Mouse (Mus musculus) ES-E14 (cell line): Measurements from ENCODE around the gene Clic4. TPM values are rescaled to one million over a fixed set of nuclear protein-coding genes. Genes with fewer than 3 reads are reported as not detected.

ENCODE experiments used
- DNase-seq: peaks from one replicate; pipeline ENCODE4 v3.0.0-alpha.2; 2013; ENCODE audit warnings: low read depth, low spot score
- H3K27ac ChIP-seq: 2 replicates; pipeline ENCODE4 v1.5.1; 2012; ENCODE audit warnings: low read depth, mild to moderate bottlenecking, low read length, moderate library complexity, mixed read lengths; ENCODE audit not compliant: poor library complexity, insufficient read depth, severe bottlenecking
- H3K36me3 ChIP-seq: 2 replicates; pipeline ENCODE4 v1.6.1; 2012; ENCODE audit warnings: mild to moderate bottlenecking, low read length, moderate library complexity, mixed read lengths; ENCODE audit not compliant: control insufficient read depth, poor library complexity, insufficient read depth, severe bottlenecking
- H3K4me1 ChIP-seq, 2 experiments: fragments of 150-350 bp in 1 of 2; sonication (generic) in 1 of 2; 2 replicates each; pipeline ENCODE4 v1.6.1; 2012; ENCODE audit warnings: low read length in 2 of 2, mild to moderate bottlenecking in 1 of 2, mixed read lengths in 1 of 2; ENCODE audit not compliant: control insufficient read depth in 2 of 2, insufficient read depth in 2 of 2, poor library complexity in 1 of 2
- H3K4me3 ChIP-seq, 2 experiments: fragments of 150-350 bp in 1 of 2; sonication (generic) in 1 of 2; 2 replicates each; pipeline ENCODE4 v1.5.1; 2012; ENCODE audit warnings: low read length in 2 of 2, low read depth in 1 of 2, mild to moderate bottlenecking in 1 of 2, mixed read lengths in 1 of 2; ENCODE audit not compliant: insufficient read depth in 1 of 2, poor library complexity in 1 of 2, severe bottlenecking in 1 of 2
- H3K9ac ChIP-seq: 2 replicates; pipeline ENCODE4 v1.6.1; 2012; ENCODE audit warnings: low read depth, mild to moderate bottlenecking, low read length, mixed read lengths; ENCODE audit not compliant: poor library complexity, insufficient read depth, severe bottlenecking
- H3K9me3 ChIP-seq: fragments of 150-350 bp; sonication (generic); 2 replicates; pipeline ENCODE4 v1.6.1; 2012; ENCODE audit warnings: low read depth, mild to moderate bottlenecking, low read length; ENCODE audit not compliant: control insufficient read depth, insufficient read depth
- CHD2 ChIP-seq: IDR thresholded peaks from 2 replicates; pipeline ENCODE4 v1.6.1; 2014; ENCODE audit warnings: mild to moderate bottlenecking, low read depth, low read length, inconsistent platforms
- HCFC1 ChIP-seq: IDR thresholded peaks from 2 replicates; pipeline ENCODE4 v1.6.1; 2012; ENCODE audit warnings: low read length, inconsistent platforms, borderline replicate concordance; ENCODE audit not compliant: insufficient read depth
- MAFK ChIP-seq: IDR thresholded peaks from 2 replicates; pipeline ENCODE4 v1.6.1; 2014; ENCODE audit warnings: mild to moderate bottlenecking, low read depth, low read length, inconsistent platforms; ENCODE audit not compliant: insufficient read depth
- ZC3H11A ChIP-seq: IDR thresholded peaks from 2 replicates; pipeline ENCODE4 v1.6.1; 2012; ENCODE audit warnings: low read depth, mild to moderate bottlenecking, inconsistent platforms, low read length, borderline replicate concordance
- ZNF384 ChIP-seq: IDR thresholded peaks from 2 replicates; pipeline ENCODE4 v1.6.1; 2012; ENCODE audit warnings: low read depth, low read length, inconsistent platforms
- in situ Hi-C, 2 experiments: fragments of 600-800 bp; cut with MboI; formaldehyde crosslinking; loops; one replicate each; pipeline ENCODE4 v1.15.1; 2025; ENCODE audit warnings: low sequenced_read_pairs in 2 of 2, inconsistent platforms in 1 of 2; ENCODE audit not compliant: unreplicated experiment in 2 of 2
- total RNA-seq: library from RNA; depleted of rRNA; stranded (reverse); fragments of 300-350 nt; gene quantifications from 2 replicates; pipeline ENCODE4 v1.2.3, GENCODE M21; 2012

The Clic4 gene
- total RNA-seq, 1 experiment, result 69.3 TPM

GRCm38 (mm10) chr4:135267521-135267920, 5.1 kb downstream of the Clic4 start:
- in situ Hi-C loops, result no loop called here

DNA sequence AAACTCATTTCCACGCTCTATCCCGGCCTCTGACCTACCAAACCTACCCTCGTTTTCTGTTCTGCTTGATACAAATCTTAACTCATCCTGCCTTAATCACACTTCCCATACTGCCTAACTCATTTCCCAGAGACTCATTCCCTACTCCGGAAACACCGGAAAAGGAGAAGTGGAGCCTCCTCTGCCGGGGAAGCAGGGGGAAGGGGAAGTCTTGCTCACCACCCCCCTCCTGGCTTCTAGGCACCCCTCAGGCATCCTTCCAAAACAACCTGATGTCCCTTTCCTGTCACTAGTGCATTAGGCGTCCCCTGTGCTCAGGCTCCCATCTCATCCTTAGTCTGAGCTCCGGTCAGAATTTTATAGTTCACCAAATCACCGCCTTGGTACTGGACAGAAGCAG, 5.6 kb downstream of the Clic4 start:
- Histone ChIP-seq H3K27ac (no peak overlapping the region), H3K36me3 (peaks cover 14% of the 10 kb centered on the region; the same call in 1 of the 2 replicates), H3K4me1 (peaks cover 4 to 12% of the 10 kb centered on the region in 2 experiments; a peak in 1 of 4 replicates), H3K9ac (0 out of 2 replicates have a peak overlapping the region, but pooled peaks have one; percentile 24), H3K4me3 (no peak overlapping the region), H3K9me3 (no peaks in the 10 kb centered on the region)
- TF ChIP-seq CHD2 (no peak), ZNF384 (no peak), ZC3H11A (no peak), HCFC1 (no peak), MAFK (no peak)
- DNase-seq, result no peak
- in situ Hi-C loops, result no loop called here

More at GRCm38 (mm10) chr4:135267521-135267920, 5.1 kb downstream of the Clic4 start:
- TF ChIP-seq CHD2, result no peak
- no peak for TF ChIP-seq HCFC1
- TF ChIP-seq ZC3H11A, result no peak
- Histone ChIP-seq H3K4me1 (peaks cover 4 to 12% of the 10 kb centered on the region in 2 experiments; a peak in 1 of 4 replicates), H3K27ac (no peak overlapping the region), H3K4me3 (no peak overlapping the region), H3K9me3 (no peaks in the 10 kb centered on the region), H3K36me3 (peaks cover 12% of the 10 kb centered on the region; the same call in 1 of the 2 replicates), H3K9ac (no peak overlapping the region)
- DNase-seq, result no peak

DNA sequence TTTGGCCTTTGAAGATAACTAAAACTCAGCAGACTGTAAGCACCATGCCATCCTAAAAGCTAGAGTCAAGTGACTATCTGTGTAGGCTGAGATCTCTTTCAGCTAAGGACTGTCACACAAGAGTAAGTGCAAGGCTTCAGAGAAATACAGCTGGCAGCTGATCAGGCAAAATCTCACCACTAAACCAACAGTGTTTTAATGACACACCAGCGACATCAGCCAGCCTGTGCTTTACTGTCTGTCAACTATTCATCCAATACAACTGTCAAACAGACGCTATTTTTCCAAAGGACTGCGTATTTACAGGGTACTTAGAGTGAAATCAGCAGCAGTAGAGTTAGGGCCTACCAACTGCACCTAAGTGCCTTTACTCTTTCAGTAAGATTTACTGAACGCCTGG, 12.2 kb downstream of the Clic4 start:
- H3K9ac ChIP-seq, result no peak overlapping the region
- H3K27ac ChIP-seq, result no peak overlapping the region
- H3K9me3 ChIP-seq, result no peaks in the 10 kb centered on the region
- in situ Hi-C loops, result no loop called here
- H3K4me3 ChIP-seq, result no peak overlapping the region
- peaks cover 3 to 6% of the 10 kb centered on the region in 2 experiments; a peak in 2 of 4 replicates for H3K4me1 ChIP-seq
- DNase-seq, result no peak
- H3K36me3 ChIP-seq, result peaks cover 10% of the 10 kb centered on the region
- TF ChIP-seq CHD2, result no peak
- TF ChIP-seq HCFC1, result no peak
- TF ChIP-seq ZC3H11A, result no peak
- TF ChIP-seq MAFK, result no peak
- TF ChIP-seq ZNF384, result no peak

GRCm38 (mm10) chr4:135258521-135258920, 14.1 kb downstream of the Clic4 start:
- in situ Hi-C loops, result no loop called here
- Histone ChIP-seq H3K27ac (no peak overlapping the region), H3K9me3 (no peaks in the 10 kb centered on the region), H3K4me3 (no peak overlapping the region), H3K9ac (no peak overlapping the region), H3K4me1 (peaks cover 6 to 11% of the 10 kb centered on the region in 2 experiments; a peak in 2 of 4 replicates), H3K36me3 (peaks cover 10% of the 10 kb centered on the region)
- no peak for DNase-seq
- TF ChIP-seq MAFK, result no peak
- TF ChIP-seq CHD2, result no peak
- TF ChIP-seq ZNF384, result no peak
- TF ChIP-seq ZC3H11A, result no peak
- no peak for TF ChIP-seq HCFC1

DNA sequence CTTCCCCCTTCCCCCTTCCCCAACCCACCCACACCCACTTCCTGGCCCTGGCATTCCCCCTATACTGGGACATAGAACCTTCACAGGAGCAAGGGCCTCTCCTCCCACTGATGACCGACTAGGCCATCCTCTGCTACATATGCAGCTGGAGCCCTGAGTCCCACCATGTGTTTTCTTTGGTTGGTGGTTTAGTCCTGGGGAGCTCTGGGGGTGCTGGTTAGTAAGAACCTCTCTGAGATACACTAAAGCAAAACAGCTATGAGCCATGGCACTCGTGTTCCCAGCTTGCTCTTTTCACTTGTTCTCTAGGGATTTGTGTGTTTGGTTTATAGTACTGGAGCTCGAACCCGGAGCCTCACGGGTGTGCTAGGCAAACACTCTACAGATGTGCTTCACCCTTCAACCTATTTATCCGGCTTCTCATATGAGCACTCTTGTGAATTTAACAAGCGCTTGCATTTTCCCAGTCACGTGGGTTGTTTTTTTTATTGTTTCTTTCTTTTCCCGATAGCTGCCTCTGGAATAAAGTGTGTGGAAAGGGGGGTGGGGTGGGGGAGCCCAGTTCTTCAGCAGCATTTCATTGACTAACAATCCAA, 14.6 kb downstream of the Clic4 start:
- H3K4me1 ChIP-seq, result peaks cover 8 to 12% of the 10 kb centered on the region in 2 experiments; a peak in 2 of 4 replicates
- H3K4me3 ChIP-seq, result no peak overlapping the region
- peak overlapping the region; percentile 41; the same call in 1 of the 2 replicates for H3K27ac ChIP-seq
- no peak overlapping the region for H3K9ac ChIP-seq
- DNase-seq, result no peak
- in situ Hi-C loops, result no loop called here
- TF ChIP-seq HCFC1, result no peak
- no peak for TF ChIP-seq ZC3H11A
- TF ChIP-seq ZNF384, result no peak
- TF ChIP-seq MAFK, result no peak
- TF ChIP-seq CHD2, result no peak
- no peaks in the 10 kb centered on the region for H3K9me3 ChIP-seq
- H3K36me3 ChIP-seq, result peaks cover 10% of the 10 kb centered on the region
